Mouse (Mus musculus): ENCODE results near the gene Vav3. TPM values are rescaled to one million over a fixed set of nuclear protein-coding genes. Genes with fewer than 3 reads are reported as not detected.

Vav3 gene
- polyA plus RNA-seq, 1 experiment from 2014 or later, result 2.9 TPM

- Histone ChIP-seq H3K27me3 (ENCODE audit: control insufficient read depth, insufficient read depth, low read depth, low read length) (no peaks in the 10 kb centered on the region), H3K27ac (ENCODE audit: low read length) (no peak overlapping the region), H3K9ac (ENCODE audit: low read depth, low read length) (no peak overlapping the region), H3K4me2 (ENCODE audit: low read depth, low read length) (no peak overlapping the region), H3K9me3 (replicated peaks; ENCODE audit: control insufficient read depth, low read length) (no peaks in the 10 kb centered on the region), H3K4me1 (ENCODE audit: control insufficient read depth, low read depth, low read length) (no peaks in the 10 kb centered on the region), H3K36me3 (ENCODE audit: control insufficient read depth, insufficient read depth) (no peaks in the 10 kb centered on the region), H3K4me3 (ENCODE audit: low read depth, low read length) (no peak overlapping the region)
- ATAC-seq (ENCODE audit: low read depth), result no peak
- WGBS (ENCODE audit: insufficient replicate concordance), result 30% methylated on average over 7 of the region's 7 CpGs
These were observed 221.3 kb downstream of the Vav3 start for GRCm38 (mm10) chr3:109561776-109562175.

GRCm38 (mm10) chr3:109562268-109562667 is 221.8 kb downstream of the Vav3 start:
- no peaks in the 10 kb centered on the region for H3K36me3 ChIP-seq (ENCODE audit: control insufficient read depth, insufficient read depth)
- H3K27me3 ChIP-seq (ENCODE audit: control insufficient read depth, insufficient read depth, low read depth, low read length), result no peaks in the 10 kb centered on the region
- ATAC-seq (ENCODE audit: low read depth), result no peak
- WGBS (ENCODE audit: insufficient replicate concordance), result 64% methylated on average over 4 of the region's 4 CpGs
- H3K4me3 ChIP-seq (ENCODE audit: low read depth, low read length), result no peak overlapping the region
- no peak overlapping the region for H3K4me2 ChIP-seq (ENCODE audit: low read depth, low read length)
- H3K4me1 ChIP-seq (ENCODE audit: control insufficient read depth, low read depth, low read length), result no peaks in the 10 kb centered on the region
- no peak overlapping the region for H3K9ac ChIP-seq (ENCODE audit: low read depth, low read length)
- H3K27ac ChIP-seq (ENCODE audit: low read length), result no peak overlapping the region
- no peaks in the 10 kb centered on the region for H3K9me3 ChIP-seq (replicated peaks; ENCODE audit: control insufficient read depth, low read length)

GRCm38 (mm10) chr3:109564443-109564842 is 224.0 kb downstream of the Vav3 start:
- H3K9me3 ChIP-seq (replicated peaks; ENCODE audit: control insufficient read depth, low read length), result no peaks in the 10 kb centered on the region
- H3K4me2 ChIP-seq (ENCODE audit: low read depth, low read length), result no peak overlapping the region
- no peak overlapping the region for H3K4me3 ChIP-seq (ENCODE audit: low read depth, low read length)
- no peaks in the 10 kb centered on the region for H3K36me3 ChIP-seq (ENCODE audit: control insufficient read depth, insufficient read depth)
- no peak overlapping the region for H3K27ac ChIP-seq (ENCODE audit: low read length)
- H3K27me3 ChIP-seq (ENCODE audit: control insufficient read depth, insufficient read depth, low read depth, low read length), result no peaks in the 10 kb centered on the region
- H3K9ac ChIP-seq (ENCODE audit: low read depth, low read length), result no peak overlapping the region
- no peaks in the 10 kb centered on the region for H3K4me1 ChIP-seq (ENCODE audit: control insufficient read depth, low read depth, low read length)
- 52% methylated on average over 2 of the region's 2 CpGs for WGBS (ENCODE audit: insufficient replicate concordance)
- ATAC-seq (ENCODE audit: low read depth), result no peak

- no peak for ATAC-seq (ENCODE audit: low read depth)
- WGBS (ENCODE audit: insufficient replicate concordance), result 28% methylated on average over 3 of the region's 3 CpGs
These were observed 228.3 kb downstream of the Vav3 start for GRCm38 (mm10) chr3:109568542-109569265.

GRCm38 (mm10) chr3:109571483-109571882 is 231.0 kb downstream of the Vav3 start:
- Histone ChIP-seq H3K9me3 (replicated peaks; ENCODE audit: control insufficient read depth, low read length) (no peaks in the 10 kb centered on the region), H3K27ac (ENCODE audit: low read length) (no peak overlapping the region), H3K4me1 (ENCODE audit: control insufficient read depth, low read depth, low read length) (no peaks in the 10 kb centered on the region), H3K36me3 (ENCODE audit: control insufficient read depth, insufficient read depth) (no peaks in the 10 kb centered on the region), H3K4me3 (ENCODE audit: low read depth, low read length) (no peak overlapping the region), H3K9ac (ENCODE audit: low read depth, low read length) (no peak overlapping the region), H3K27me3 (ENCODE audit: control insufficient read depth, insufficient read depth, low read depth, low read length) (no peaks in the 10 kb centered on the region), H3K4me2 (ENCODE audit: low read depth, low read length) (no peak overlapping the region)
- WGBS (ENCODE audit: insufficient replicate concordance), result 24% methylated on average over 1 of the region's 1 CpGs
- ATAC-seq (ENCODE audit: low read depth), result no peak

More at GRCm38 (mm10) chr3:109568542-109569265, 228.3 kb downstream of the Vav3 start:
- no peak overlapping the region for H3K4me3 ChIP-seq (ENCODE audit: low read depth, low read length)
- no peaks in the 10 kb centered on the region for H3K27me3 ChIP-seq (ENCODE audit: control insufficient read depth, insufficient read depth, low read depth, low read length)
- H3K9ac ChIP-seq (ENCODE audit: low read depth, low read length), result no peak overlapping the region
- no peaks in the 10 kb centered on the region for H3K36me3 ChIP-seq (ENCODE audit: control insufficient read depth, insufficient read depth)
- no peaks in the 10 kb centered on the region for H3K4me1 ChIP-seq (ENCODE audit: control insufficient read depth, low read depth, low read length)
- H3K9me3 ChIP-seq (replicated peaks; ENCODE audit: control insufficient read depth, low read length), result no peaks in the 10 kb centered on the region
- no peak overlapping the region for H3K27ac ChIP-seq (ENCODE audit: low read length)
- H3K4me2 ChIP-seq (ENCODE audit: low read depth, low read length), result no peak overlapping the region

GRCm38 (mm10) chr3:109572871-109573270 is 232.4 kb downstream of the Vav3 start:
- Histone ChIP-seq H3K36me3 (ENCODE audit: control insufficient read depth, insufficient read depth) (no peaks in the 10 kb centered on the region), H3K9me3 (replicated peaks; ENCODE audit: control insufficient read depth, low read length) (no peaks in the 10 kb centered on the region), H3K4me1 (ENCODE audit: control insufficient read depth, low read depth, low read length) (no peaks in the 10 kb centered on the region), H3K27ac (ENCODE audit: low read length) (no peak overlapping the region), H3K27me3 (ENCODE audit: control insufficient read depth, insufficient read depth, low read depth, low read length) (no peaks in the 10 kb centered on the region), H3K9ac (ENCODE audit: low read depth, low read length) (no peak overlapping the region), H3K4me2 (ENCODE audit: low read depth, low read length) (no peak overlapping the region), H3K4me3 (ENCODE audit: low read depth, low read length) (no peak overlapping the region)
- ATAC-seq (ENCODE audit: low read depth), result no peak
- 53% methylated on average over 3 of the region's 3 CpGs for WGBS (ENCODE audit: insufficient replicate concordance)

GRCm38 (mm10) chr3:109573549-109574146 is 233.2 kb downstream of the Vav3 start:
- H3K36me3 ChIP-seq (ENCODE audit: control insufficient read depth, insufficient read depth), result no peaks in the 10 kb centered on the region
- no peak overlapping the region for H3K4me2 ChIP-seq (ENCODE audit: low read depth, low read length)
- 56% methylated on average over 10 of the region's 10 CpGs for WGBS (ENCODE audit: insufficient replicate concordance)
- H3K9ac ChIP-seq (ENCODE audit: low read depth, low read length), result no peak overlapping the region
- no peak overlapping the region for H3K4me3 ChIP-seq (ENCODE audit: low read depth, low read length)
- no peaks in the 10 kb centered on the region for H3K27me3 ChIP-seq (ENCODE audit: control insufficient read depth, insufficient read depth, low read depth, low read length)
- no peaks in the 10 kb centered on the region for H3K4me1 ChIP-seq (ENCODE audit: control insufficient read depth, low read depth, low read length)
- H3K27ac ChIP-seq (ENCODE audit: low read length), result no peak overlapping the region
- H3K9me3 ChIP-seq (replicated peaks; ENCODE audit: control insufficient read depth, low read length), result no peaks in the 10 kb centered on the region
- no peak for ATAC-seq (ENCODE audit: low read depth)

GRCm38 (mm10) chr3:109574161-109574560 is 233.7 kb downstream of the Vav3 start:
- 69% methylated on average over 6 of the region's 6 CpGs for WGBS (ENCODE audit: insufficient replicate concordance)

GRCm38 (mm10) chr3:109578347-109578746 is 237.9 kb downstream of the Vav3 start:
- 68% methylated on average over 3 of the region's 3 CpGs for WGBS (ENCODE audit: insufficient replicate concordance)
- H3K9ac ChIP-seq (ENCODE audit: low read depth, low read length), result no peak overlapping the region
- H3K4me1 ChIP-seq (ENCODE audit: control insufficient read depth, low read depth, low read length), result no peaks in the 10 kb centered on the region
- H3K27ac ChIP-seq (ENCODE audit: low read length), result no peak overlapping the region
- H3K27me3 ChIP-seq (ENCODE audit: control insufficient read depth, insufficient read depth, low read depth, low read length), result no peaks in the 10 kb centered on the region
- no peaks in the 10 kb centered on the region for H3K9me3 ChIP-seq (replicated peaks; ENCODE audit: control insufficient read depth, low read length)
- H3K4me3 ChIP-seq (ENCODE audit: low read depth, low read length), result no peak overlapping the region
- H3K4me2 ChIP-seq (ENCODE audit: low read depth, low read length), result no peak overlapping the region
- H3K36me3 ChIP-seq (ENCODE audit: control insufficient read depth, insufficient read depth), result no peaks in the 10 kb centered on the region
- no peak for ATAC-seq (ENCODE audit: low read depth)

More at GRCm38 (mm10) chr3:109574161-109574560, 233.7 kb downstream of the Vav3 start:
- Histone ChIP-seq H3K36me3 (ENCODE audit: control insufficient read depth, insufficient read depth) (no peaks in the 10 kb centered on the region), H3K27ac (ENCODE audit: low read length) (no peak overlapping the region), H3K4me3 (ENCODE audit: low read depth, low read length) (no peak overlapping the region), H3K27me3 (ENCODE audit: control insufficient read depth, insufficient read depth, low read depth, low read length) (no peaks in the 10 kb centered on the region), H3K9me3 (replicated peaks; ENCODE audit: control insufficient read depth, low read length) (no peaks in the 10 kb centered on the region), H3K4me2 (ENCODE audit: low read depth, low read length) (no peak overlapping the region), H3K9ac (ENCODE audit: low read depth, low read length) (no peak overlapping the region), H3K4me1 (ENCODE audit: control insufficient read depth, low read depth, low read length) (no peaks in the 10 kb centered on the region)
- ATAC-seq (ENCODE audit: low read depth), result no peak

All from liver, embryonic 16.5 days (tissue).